ENCODE assay signal across 8 mouse cellular contexts in the genomic region with DNA sequence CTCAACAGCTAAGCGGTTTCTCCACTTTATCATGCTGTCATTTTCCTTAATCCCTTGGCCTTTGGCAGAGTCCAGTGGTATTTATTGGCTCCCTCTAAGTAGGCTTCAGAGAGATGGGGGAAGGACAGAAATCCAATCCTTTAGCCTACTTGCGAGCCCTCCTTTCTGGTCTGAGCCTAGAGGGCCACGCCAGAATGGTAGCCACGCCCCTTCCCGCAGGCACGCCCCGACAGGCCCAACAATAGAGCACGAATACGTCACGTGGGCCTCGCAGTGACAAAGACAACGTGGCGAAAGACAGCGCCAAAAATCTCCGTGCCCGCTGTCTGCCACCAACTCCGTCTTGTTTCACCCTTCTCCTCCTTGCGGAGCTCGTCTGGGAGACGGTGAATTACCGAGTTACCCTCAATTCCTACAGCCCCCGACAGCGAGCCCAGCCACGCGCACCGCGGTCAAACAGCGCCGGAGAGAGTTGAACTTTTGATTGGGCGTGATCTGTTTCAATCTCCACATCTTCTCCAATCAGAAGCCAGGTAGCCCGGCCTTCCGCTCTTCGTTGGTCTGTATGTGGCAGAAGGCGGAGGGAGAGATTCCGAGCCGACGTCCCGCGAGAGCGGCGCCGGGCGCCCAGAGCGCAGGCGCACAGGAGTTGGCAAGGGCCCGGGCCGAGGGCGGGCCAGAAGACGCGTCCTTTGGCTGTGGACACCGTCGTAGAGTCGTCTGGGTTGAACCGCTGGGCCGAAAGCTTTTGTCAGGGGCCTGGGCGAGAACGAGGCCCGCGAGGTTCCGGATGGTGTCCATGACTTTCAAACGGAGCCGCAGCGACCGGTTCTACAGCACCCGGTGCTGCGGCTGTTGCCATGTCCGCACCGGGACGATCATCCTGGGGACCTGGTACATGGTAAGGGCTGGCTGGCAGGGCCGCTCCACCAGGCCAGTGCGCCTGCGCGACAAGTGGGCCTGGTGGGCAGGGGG. TPM values are rescaled to one million over a fixed set of nuclear protein-coding genes. Genes with fewer than 3 reads are reported as not detected.
DNase-seq lines count a peak whose midpoint lies in the region; ATAC-seq lines count a peak whose summit lies in the region.

A gene (plus strand): TSS at position 271 of the 975 bp plus-strand sequence.

- H3K9ac ChIP-seq in intestine, embryonic 14.5 days (ENCODE audit: low read length), result peak within 1 kb of the TSS; percentile 94

- H3K4me1 ChIP-seq in intestine, embryonic 14.5 days (replicated peaks; ENCODE audit: control insufficient read depth, insufficient read depth, low read length), result peaks cover 31% of the 10 kb centered on the region

- DNase-seq in adrenal gland, adult 18-20 months (ENCODE audit: low spot score in 2 of 2), result peak; percentile 96 to 97
- peak; percentile 99 for DNase-seq in embryo, embryonic 11 days
- DNase-seq in gastrocnemius, postnatal 25 days, result peak; percentile 100
- DNase-seq in intestine, embryonic 14.5 days (ENCODE audit: low spot score), result peak; percentile 97
- DNase-seq in left cerebral cortex, postnatal 14 days (ENCODE audit: low spot score in 2 of 2), result peak; percentile 98 to 99
- DNase-seq in mesoderm, embryonic 11.5 days (ENCODE audit: low read depth, low spot score), result peak; percentile 99
- DNase-seq in right cerebral cortex, postnatal 36 days (ENCODE audit: low spot score in 2 of 2), result peak; percentile 97
- DNase-seq in yolk sac, embryonic 10.5 days (ENCODE audit: low spot score), result peak; percentile 98

- H3K4me2 ChIP-seq in intestine, embryonic 14.5 days (ENCODE audit: low read length), result peak within 1 kb of the TSS; percentile 73

- H3K36me3 ChIP-seq in intestine, embryonic 14.5 days (ENCODE audit: control insufficient read depth, insufficient read depth, low read length), result peaks cover 15% of the 10 kb centered on the region

- under 1% methylated on average over 73 of the region's 73 CpGs for WGBS in intestine, embryonic 14.5 days

- H3K27ac ChIP-seq in intestine, embryonic 14.5 days (ENCODE audit: low read depth), result peak within 1 kb of the TSS; percentile 99

- intact Hi-C loops in left cerebral cortex, postnatal 14 days (cut with DNase I), result no loop called here

- peak within 1 kb of the TSS; percentile 90 for H3K4me3 ChIP-seq in intestine, embryonic 14.5 days (ENCODE audit: low read depth, low read length)

- no peaks in the 10 kb centered on the region for H3K27me3 ChIP-seq in intestine, embryonic 14.5 days (replicated peaks; ENCODE audit: control insufficient read depth, insufficient read depth, low read length)

- ATAC-seq in intestine, embryonic 14.5 days (replicated peaks; ENCODE audit: low FRiP score, low TSS enrichment, low read depth), result peak; percentile 99

- no peaks in the 10 kb centered on the region for H3K9me3 ChIP-seq in intestine, embryonic 14.5 days (ENCODE audit: control insufficient read depth, low read length)

RNA-seq across cellular contexts. Expression of the gene that starts here (rescaled TPM):
- total RNA-seq in adrenal gland, adult 18-20 months (2021), result 100 to 1,000 TPM; 578 to 580 TPM
- 100 to 1,000 TPM; 222 to 266 TPM for total RNA-seq in gastrocnemius, postnatal 25 days (2021)
- 185 and 204 TPM in 2 replicates for polyA plus RNA-seq in intestine, embryonic 14.5 days (2014; fragmentation: Nextera tagmentation; extraction: Ambion mirVana)
- 100 to 1,000 TPM; 179 to 188 TPM for total RNA-seq in left cerebral cortex, postnatal 14 days (2021)

Comparison
In these comparisons a context has a peak if more than half of its experiments do, and no peak if none do; other contexts are left out.
1. Peak in every context shown above with its lines: DNase-seq, ATAC-seq, H3K4me3 ChIP-seq and H3K27ac ChIP-seq.